Mouse (Mus musculus) heart, embryonic 13.5 days (tissue): ENCODE data around the gene Cbfa2t2. TPM values are rescaled to one million over a fixed set of nuclear protein-coding genes. Genes with fewer than 3 reads are reported as not detected.
"Not testable (repeated sequence)": the region's sequence is repeated elsewhere in the genome, so short reads cannot be mapped to it uniquely, and the experiment has no call there.

Experiments used
- ATAC-seq: fragments of 200-750 bp; cut with Nextera tagmentation; 2 replicates; pipeline ENCODE4 v1.8.0; 2017; ENCODE audit warnings: moderate TSS enrichment; ENCODE audit not compliant: insufficient number of reproducible peaks, low FRiP score, low TSS enrichment; ENCODE audit errors: extremely low read depth
- H3K27ac ChIP-seq: fragments of 300-500 bp; sonication (generic); replicated peaks from 2 replicates; pipeline ENCODE4 v1.5.1; 2015; ENCODE audit warnings: moderate library complexity, mild to moderate bottlenecking, inconsistent platforms
- H3K27me3 ChIP-seq: fragments of 300-500 bp; sonication (generic); replicated peaks from 2 replicates; pipeline ENCODE4 v1.6.1; 2015; ENCODE audit warnings: mild to moderate bottlenecking, inconsistent platforms
- H3K36me3 ChIP-seq: fragments of 300-500 bp; sonication (generic); 2 replicates; pipeline ENCODE4 v1.6.1; 2015; ENCODE audit warnings: mild to moderate bottlenecking, inconsistent platforms
- H3K4me1 ChIP-seq: fragments of 300-500 bp; sonication (generic); 2 replicates; pipeline ENCODE4 v1.6.1; 2015; ENCODE audit warnings: inconsistent platforms
- H3K4me2 ChIP-seq: fragments of 300-500 bp; sonication (generic); 2 replicates; pipeline ENCODE4 v1.6.1; 2015; ENCODE audit warnings: inconsistent platforms, mild to moderate bottlenecking, moderate library complexity
- H3K4me3 ChIP-seq: fragments of 300-500 bp; sonication (generic); 2 replicates; pipeline ENCODE4 v1.5.1; 2015; ENCODE audit warnings: moderate library complexity, mild to moderate bottlenecking, inconsistent platforms
- H3K9ac ChIP-seq: fragments of 300-500 bp; sonication (generic); 2 replicates; pipeline ENCODE4 v1.6.1; 2015; ENCODE audit warnings: inconsistent platforms, mild to moderate bottlenecking, moderate library complexity
- H3K9me3 ChIP-seq: fragments of 300-500 bp; sonication (generic); 2 replicates; pipeline ENCODE4 v1.6.1; 2016; ENCODE audit warnings: inconsistent platforms
- WGBS: fragments of 180-500 bp; shearing (Covaris S2); methylation state at CpG from one replicate; pipeline ENCODE4 v1.1.7; 2015; ENCODE audit warnings: mixed read lengths; 5-methylcytosine and 5-hydroxymethylcytosine counted together
- polyA plus RNA-seq: library from polyadenylated mRNA; unstranded; fragments of >200 nt; fragmentation: Nextera tagmentation; extraction: Ambion mirVana; gene quantifications from 2 replicates; pipeline ENCODE4 v1.2.1, GENCODE M21; 2015

Gene Cbfa2t2
- polyA plus RNA-seq, 1 experiment from 2014 or later, result 29.2 TPM

DNA sequence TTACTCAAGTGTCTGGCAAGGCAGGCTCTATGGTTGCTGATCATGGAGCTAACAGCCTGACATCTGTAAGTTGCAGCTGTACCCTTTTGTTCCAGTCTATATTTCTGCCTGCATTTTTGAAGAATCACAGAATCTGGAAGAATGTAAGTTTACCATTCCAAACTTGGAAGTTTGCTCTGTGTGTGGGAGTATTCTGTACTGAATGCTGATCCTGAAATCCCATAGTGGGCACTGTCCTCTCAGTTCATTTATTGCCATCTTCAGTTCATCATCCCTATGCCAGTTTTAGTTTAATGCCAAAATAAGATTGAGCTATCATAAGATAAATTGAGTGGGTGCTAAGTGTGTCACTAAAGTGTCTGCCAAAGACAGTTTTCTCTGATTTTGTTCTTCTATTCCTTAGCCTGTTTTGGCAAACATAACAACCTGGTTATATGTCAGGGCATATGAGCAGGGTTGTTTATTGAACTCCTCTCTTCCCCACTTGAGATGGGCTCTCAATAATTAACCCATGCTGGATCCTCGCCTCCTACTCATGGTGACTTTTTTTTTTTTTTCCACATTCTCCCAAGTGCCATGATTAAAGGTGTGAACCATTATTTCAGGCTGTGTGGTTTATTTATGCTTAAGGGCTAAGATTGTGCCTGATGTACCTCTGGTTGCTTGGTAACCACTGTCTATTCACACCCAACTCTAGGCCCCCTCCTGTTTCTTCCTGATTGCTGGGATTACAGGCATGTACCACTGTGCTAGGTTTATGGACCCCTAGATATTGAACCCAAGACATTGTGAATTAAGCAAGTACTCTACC, 38.2 kb downstream of the Cbfa2t2 start:
- 82% methylated on average over 1 of the region's 1 CpGs for WGBS
- Histone ChIP-seq H3K27ac (peak overlapping the region; percentile 21; the same call in 1 of the 2 replicates), H3K9ac (no peak overlapping the region), H3K4me3 (no peak overlapping the region), H3K36me3 (0 out of 2 replicates have a peak, but pooled peaks cover 6% of the 10 kb centered on the region), H3K27me3 (no peaks in the 10 kb centered on the region), H3K4me2 (no peak overlapping the region), H3K9me3 (no peaks in the 10 kb centered on the region), H3K4me1 (peaks cover 26% of the 10 kb centered on the region)
- no peak for ATAC-seq

DNA sequence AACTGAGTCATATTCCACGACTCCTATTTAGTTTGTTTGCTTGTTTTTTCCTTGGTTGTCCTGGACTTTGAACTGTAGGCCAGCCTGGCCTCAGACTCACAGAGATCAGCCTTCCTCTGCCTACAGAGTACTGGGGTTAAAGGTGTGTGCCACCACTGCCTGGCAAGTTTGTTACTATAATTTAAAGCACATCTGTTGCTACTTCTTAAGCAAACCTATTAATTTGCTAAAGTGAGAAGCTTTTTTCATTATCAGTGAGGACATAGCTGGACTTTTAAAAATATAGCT, 38.7 kb downstream of the Cbfa2t2 start:
- WGBS, result 78% methylated on average over 1 of the region's 1 CpGs
- Histone ChIP-seq H3K36me3 (0 out of 2 replicates have a peak, but pooled peaks cover 6% of the 10 kb centered on the region), H3K9ac (no peak overlapping the region), H3K27me3 (no peaks in the 10 kb centered on the region), H3K4me2 (no peak overlapping the region), H3K9me3 (no peaks in the 10 kb centered on the region), H3K4me1 (peaks cover 23% of the 10 kb centered on the region), H3K4me3 (no peak overlapping the region), H3K27ac (no peak overlapping the region)
- no peak for ATAC-seq

DNA sequence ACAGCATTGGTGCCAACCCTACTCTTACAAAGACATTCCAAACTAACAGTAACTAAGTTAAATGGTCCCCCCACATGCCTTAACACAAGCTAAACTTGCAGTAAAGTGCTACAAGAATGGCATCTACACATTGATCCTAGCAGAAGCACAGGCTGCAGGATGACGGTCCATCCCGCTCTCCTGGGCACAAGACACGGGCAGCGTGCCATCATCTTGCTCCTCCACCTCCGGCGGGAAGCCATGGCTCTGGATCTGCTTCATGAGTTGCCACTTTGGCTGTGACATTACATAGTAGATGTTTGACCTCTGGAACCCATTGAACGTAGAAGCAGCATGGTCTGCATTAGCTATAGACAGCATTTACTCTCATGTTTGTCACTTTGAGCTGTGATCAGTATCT, 39.6 kb downstream of the Cbfa2t2 start:
- no peak for ATAC-seq
- Histone ChIP-seq H3K4me2 (no peak overlapping the region), H3K4me3 (no peak overlapping the region), H3K4me1 (peaks cover 23% of the 10 kb centered on the region), H3K9ac (no peak overlapping the region), H3K36me3 (0 out of 2 replicates have a peak, but pooled peaks cover 6% of the 10 kb centered on the region), H3K27ac (no peak overlapping the region), H3K27me3 (no peaks in the 10 kb centered on the region), H3K9me3 (no peaks in the 10 kb centered on the region)
- 92% methylated on average over 7 of the region's 7 CpGs for WGBS

DNA sequence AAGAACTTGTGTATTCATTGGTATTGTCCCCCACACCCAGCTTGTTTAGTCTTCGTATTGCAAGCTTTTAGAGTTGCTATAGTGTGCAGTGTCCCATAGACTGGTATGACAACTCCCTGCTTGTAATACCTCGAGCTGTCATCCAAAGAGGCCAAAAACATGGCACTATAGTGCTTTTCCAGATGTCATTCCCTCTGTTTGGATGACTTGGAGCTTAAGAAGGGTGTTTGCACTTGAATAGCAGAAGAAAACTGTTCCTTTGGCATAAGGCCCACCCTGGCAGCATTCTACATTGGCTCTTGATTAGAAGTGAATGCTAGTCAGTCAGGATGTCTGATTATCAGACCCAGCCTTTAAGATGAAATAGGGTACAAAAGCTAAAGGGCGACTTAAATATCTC, 40.7 kb downstream of the Cbfa2t2 start:
- ATAC-seq, result no peak
- Histone ChIP-seq H3K4me2 (no peak overlapping the region), H3K4me3 (no peak overlapping the region), H3K27me3 (no peaks in the 10 kb centered on the region), H3K36me3 (0 out of 2 replicates have a peak, but pooled peaks cover 6% of the 10 kb centered on the region), H3K9ac (no peak overlapping the region), H3K9me3 (no peaks in the 10 kb centered on the region), H3K27ac (no peak overlapping the region), H3K4me1 (peaks cover 26% of the 10 kb centered on the region)
- 67% methylated on average over 3 of the region's 3 CpGs for WGBS

DNA sequence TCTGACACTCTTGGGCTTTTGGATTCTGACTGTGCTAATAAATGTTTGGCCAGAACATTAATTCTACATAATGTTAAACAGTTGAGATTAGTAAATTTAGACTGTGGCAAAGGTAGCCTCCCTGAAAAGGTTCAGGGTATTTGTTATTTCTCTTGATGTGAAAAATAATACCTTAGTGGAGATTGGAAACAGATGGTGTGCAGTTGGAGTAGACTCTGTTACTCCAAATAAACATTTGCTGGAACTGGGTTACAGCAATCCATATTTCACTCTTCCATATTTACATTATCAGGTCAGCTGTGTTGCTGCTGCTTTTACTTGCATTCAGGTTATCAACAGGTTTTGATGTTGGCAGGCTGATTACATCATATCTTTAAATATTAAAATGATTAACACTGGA, 55.5 kb downstream of the Cbfa2t2 start:
- H3K9me3 ChIP-seq, result no peaks in the 10 kb centered on the region
- no peak overlapping the region for H3K4me2 ChIP-seq
- H3K27me3 ChIP-seq, result no peaks in the 10 kb centered on the region
- H3K4me3 ChIP-seq, result no peak overlapping the region
- peaks cover 11% of the 10 kb centered on the region for H3K36me3 ChIP-seq
- H3K4me1 ChIP-seq, result peaks cover 14% of the 10 kb centered on the region
- no peak overlapping the region for H3K27ac ChIP-seq
- no peak for ATAC-seq
- no peak overlapping the region for H3K9ac ChIP-seq

DNA sequence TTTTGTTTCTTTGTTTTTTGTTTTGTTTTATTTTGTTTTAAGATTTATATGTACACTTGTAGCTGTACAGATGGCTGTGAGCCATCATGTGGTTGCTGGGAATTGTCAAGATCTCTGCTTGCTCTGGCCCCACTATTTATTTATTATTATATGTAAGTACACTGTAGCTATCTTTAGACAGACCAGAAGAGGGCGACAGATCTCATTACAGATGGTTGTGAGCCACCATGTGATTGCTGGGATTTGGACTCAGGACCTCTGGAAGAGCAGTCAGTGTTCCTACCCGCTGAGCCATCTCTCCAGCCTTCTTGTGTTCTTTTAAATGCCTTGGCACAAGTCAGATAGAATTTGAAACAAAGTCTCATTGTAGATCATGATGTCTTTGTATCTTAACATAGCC, 57.3 kb downstream of the Cbfa2t2 start:
- not testable (repeated sequence) for H3K4me2 ChIP-seq, H3K9me3 ChIP-seq, H3K27ac ChIP-seq, H3K27me3 ChIP-seq, H3K9ac ChIP-seq, H3K4me3 ChIP-seq, ATAC-seq
- Histone ChIP-seq H3K4me1 (peaks cover 21% of the 10 kb centered on the region), H3K36me3 (peaks cover 14% of the 10 kb centered on the region)
- WGBS, result 48% methylated on average over 2 of the region's 2 CpGs

DNA sequence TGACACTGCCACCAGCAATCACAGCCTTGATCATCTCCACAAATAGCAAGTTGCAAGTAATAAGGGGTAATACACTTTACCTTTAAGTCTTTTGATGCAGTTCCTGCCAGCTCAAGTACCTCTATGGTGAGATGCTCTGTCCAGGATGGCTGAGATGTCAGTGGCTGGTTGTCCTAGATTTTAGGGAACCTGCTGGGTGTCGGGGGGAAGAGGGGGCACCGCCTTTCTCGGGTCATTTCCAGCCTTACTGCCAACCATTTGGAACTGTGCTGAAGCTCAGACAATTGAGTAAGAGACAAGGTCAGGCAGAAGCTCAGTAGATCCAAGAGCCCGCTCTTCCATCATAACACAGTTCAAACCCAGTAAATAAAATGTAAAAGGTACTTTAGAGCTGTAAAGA, 58.7 kb downstream of the Cbfa2t2 start:
- WGBS, result 89% methylated on average over 4 of the region's 4 CpGs
- peaks cover 24% of the 10 kb centered on the region for H3K4me1 ChIP-seq
- H3K27ac ChIP-seq, result no peak overlapping the region
- no peak for ATAC-seq
- H3K4me2 ChIP-seq, result no peak overlapping the region
- H3K4me3 ChIP-seq, result no peak overlapping the region
- H3K9me3 ChIP-seq, result no peaks in the 10 kb centered on the region
- no peak overlapping the region for H3K9ac ChIP-seq
- H3K27me3 ChIP-seq, result no peaks in the 10 kb centered on the region
- H3K36me3 ChIP-seq, result peaks cover 14% of the 10 kb centered on the region

DNA sequence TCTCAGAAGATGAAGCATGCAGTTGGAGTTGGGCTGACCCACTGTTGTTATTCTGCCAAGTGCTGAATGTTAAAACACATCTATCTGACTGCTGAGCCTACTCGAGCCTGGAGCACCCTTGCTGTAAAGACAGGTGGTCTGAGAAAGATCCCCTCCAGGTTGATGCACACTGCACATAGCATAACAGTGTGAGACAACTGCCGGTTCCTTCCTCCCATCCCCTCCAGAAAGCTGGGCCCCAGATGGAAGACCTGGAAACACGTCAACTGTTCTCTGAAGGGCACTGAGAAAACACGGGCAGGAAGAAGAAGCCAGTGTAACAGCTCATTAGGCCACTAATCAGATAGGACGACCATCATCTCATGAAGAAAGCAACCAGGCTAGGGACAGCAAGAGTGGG, 62.3 kb downstream of the Cbfa2t2 start:
- H3K4me2 ChIP-seq, result no peak overlapping the region
- H3K27me3 ChIP-seq, result no peaks in the 10 kb centered on the region
- WGBS, result 35% methylated on average over 5 of the region's 5 CpGs
- H3K4me3 ChIP-seq, result no peak overlapping the region
- H3K4me1 ChIP-seq, result peaks cover 10% of the 10 kb centered on the region
- peaks cover 39% of the 10 kb centered on the region for H3K36me3 ChIP-seq
- no peak overlapping the region for H3K9ac ChIP-seq
- ATAC-seq, result no peak
- H3K27ac ChIP-seq, result no peak overlapping the region; the same call in 1 of the 2 replicates
- H3K9me3 ChIP-seq, result no peaks in the 10 kb centered on the region

DNA sequence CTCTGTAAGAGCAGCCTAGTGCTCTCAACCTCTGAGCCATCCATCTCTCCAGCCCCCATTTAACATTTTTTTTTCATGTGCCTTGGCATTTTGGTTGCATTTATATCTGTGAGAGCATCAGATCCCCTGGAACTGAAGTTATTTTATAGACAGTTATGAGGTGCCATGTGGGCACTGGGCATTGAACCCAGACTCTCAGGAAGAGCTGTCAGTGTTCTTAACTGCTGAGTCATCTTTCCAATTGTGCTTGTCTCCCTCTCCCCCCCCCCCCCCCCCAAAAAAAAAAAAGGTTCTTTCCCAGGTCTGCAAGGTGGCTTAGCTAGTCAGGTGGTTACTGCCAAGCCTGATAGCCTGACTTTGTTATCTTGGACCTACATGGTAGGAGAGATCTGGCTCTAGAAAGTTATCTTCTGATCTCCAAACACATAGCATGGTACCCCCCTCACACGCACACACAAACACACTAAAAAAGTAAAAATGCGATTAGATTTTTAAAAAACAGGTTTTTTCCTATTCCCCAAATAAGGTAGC, 63.5 kb downstream of the Cbfa2t2 start:
- Histone ChIP-seq H3K4me1 (peaks cover 10% of the 10 kb centered on the region), H3K9ac (no peak overlapping the region), H3K4me3 (no peak overlapping the region), H3K27ac (no peak overlapping the region), H3K27me3 (no peaks in the 10 kb centered on the region), H3K9me3 (no peaks in the 10 kb centered on the region), H3K36me3 (peaks cover 49% of the 10 kb centered on the region), H3K4me2 (no peak overlapping the region)
- WGBS, result 89% methylated on average over 2 of the region's 2 CpGs
- ATAC-seq, result no peak

DNA sequence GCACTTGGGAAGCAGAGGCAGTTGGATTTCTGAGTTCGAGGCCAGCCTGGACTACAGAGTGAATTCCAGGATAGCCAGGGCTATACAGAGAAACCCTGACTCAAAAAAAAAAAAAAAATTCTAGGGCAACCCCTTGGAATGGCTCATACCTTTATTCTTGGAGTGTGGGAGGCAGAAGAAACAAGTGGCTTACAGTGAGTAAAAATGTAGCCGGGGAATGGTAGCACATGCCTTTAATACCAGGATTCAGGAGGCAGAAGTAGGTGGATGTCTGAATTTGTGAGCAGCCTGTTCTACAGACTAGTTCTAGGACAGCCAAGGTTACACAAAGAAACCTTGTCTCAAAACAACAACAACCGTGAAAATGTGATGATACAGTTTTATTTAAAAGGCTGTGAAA, 64.5 kb downstream of the Cbfa2t2 start:
- 89% methylated on average over 3 of the region's 3 CpGs for WGBS
- no peaks in the 10 kb centered on the region for H3K27me3 ChIP-seq
- H3K27ac ChIP-seq, result no peak overlapping the region
- no peak for ATAC-seq
- H3K4me1 ChIP-seq, result peaks cover 10% of the 10 kb centered on the region
- no peak overlapping the region for H3K4me2 ChIP-seq
- no peaks in the 10 kb centered on the region for H3K9me3 ChIP-seq
- peaks cover 49% of the 10 kb centered on the region for H3K36me3 ChIP-seq
- H3K4me3 ChIP-seq, result no peak overlapping the region
- no peak overlapping the region for H3K9ac ChIP-seq

DNA sequence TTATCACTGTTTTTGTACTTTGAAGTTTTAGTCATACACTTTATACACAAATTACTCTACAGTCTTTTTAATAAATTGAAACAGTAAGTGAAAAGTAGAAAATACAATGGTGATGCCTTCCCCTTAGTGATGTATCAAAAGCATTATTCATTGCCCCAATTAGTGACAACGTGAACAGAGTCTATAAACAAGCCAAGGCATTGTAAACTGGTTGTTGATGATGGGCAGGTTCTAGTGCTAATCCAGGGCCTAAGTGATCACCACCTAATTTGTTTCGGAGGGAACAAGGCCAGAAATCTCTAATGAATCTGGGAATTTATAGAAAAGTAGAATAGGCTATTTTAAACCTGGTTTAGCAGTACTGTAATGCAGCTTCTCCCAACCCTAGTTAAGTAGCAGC, 70.8 kb downstream of the Cbfa2t2 start:
- WGBS, result 84% methylated on average over 2 of the region's 2 CpGs
- no peaks in the 10 kb centered on the region for H3K27me3 ChIP-seq
- H3K36me3 ChIP-seq, result peaks cover 81% of the 10 kb centered on the region
- H3K4me3 ChIP-seq, result no peak overlapping the region
- no peak for ATAC-seq
- peaks cover 10% of the 10 kb centered on the region for H3K4me1 ChIP-seq
- H3K27ac ChIP-seq, result no peak overlapping the region
- H3K4me2 ChIP-seq, result no peak overlapping the region
- no peaks in the 10 kb centered on the region for H3K9me3 ChIP-seq
- H3K9ac ChIP-seq, result no peak overlapping the region
